In the genomic region with DNA sequence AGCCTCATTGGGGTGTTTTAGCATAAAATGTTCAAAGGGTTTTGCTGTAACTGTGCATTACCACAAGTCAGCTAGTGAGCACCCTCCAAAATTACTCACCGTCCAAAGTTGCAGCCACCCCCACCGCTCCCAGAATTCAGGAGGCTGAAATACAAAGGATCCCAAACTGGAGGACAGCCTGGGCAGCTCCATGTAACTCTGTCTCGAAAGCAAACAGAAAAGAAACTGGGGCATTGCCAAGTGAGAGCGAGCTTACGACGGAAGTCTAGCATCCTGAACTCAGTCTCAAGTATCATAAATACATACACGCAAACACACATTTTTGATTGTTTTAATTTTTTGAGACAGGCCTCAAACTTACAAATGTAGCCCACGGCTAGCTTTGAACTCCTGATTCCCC, we compare ENCODE assay signal across 17 mouse cellular contexts.
"Had no signal": no experiment of that assay in that cellular context is flagged by ENCODE, and none has a peak within 500 bp of the region (broad histone marks: within the 10 kb centered on the region; RNA-seq: fewer than 3 reads in every experiment).

No protein-coding gene starts in this region.

- H3K27me3 ChIP-seq: neural tube, embryonic 12.5 days; neural tube, embryonic 13.5 days; neural tube, embryonic 15.5 days; stomach, embryonic 15.5 days had no signal

- H3K36me3 ChIP-seq: neural tube, embryonic 12.5 days; neural tube, embryonic 13.5 days; neural tube, embryonic 15.5 days; stomach, embryonic 15.5 days had no signal

- H3K4me2 ChIP-seq: neural tube, embryonic 12.5 days; neural tube, embryonic 13.5 days; neural tube, embryonic 15.5 days; stomach, embryonic 15.5 days had no signal

- H3K9ac ChIP-seq: neural tube, embryonic 12.5 days; neural tube, embryonic 13.5 days; neural tube, embryonic 15.5 days; stomach, embryonic 15.5 days had no signal

- H3K9me3 ChIP-seq: neural tube, embryonic 12.5 days; neural tube, embryonic 13.5 days; neural tube, embryonic 15.5 days; stomach, embryonic 15.5 days had no signal

- H3K27ac ChIP-seq: neural tube, embryonic 12.5 days; neural tube, embryonic 13.5 days; neural tube, embryonic 15.5 days; stomach, embryonic 15.5 days; stomach, postnatal 0 days had no signal

- H3K4me3 ChIP-seq: neural tube, embryonic 12.5 days; neural tube, embryonic 13.5 days; neural tube, embryonic 15.5 days; stomach, embryonic 15.5 days had no signal

- DNase-seq: retina, postnatal 1 day; right cerebral cortex, adult 18-20 months; right cerebral cortex, postnatal 14 days; right cerebral cortex, postnatal 25 days; right cerebral cortex, postnatal 4 days; spleen, adult 18-20 months; thymus, adult 18-20 months; thymus, adult 2 months; thymus, postnatal 14 days; thymus, postnatal 25 days; thymus, postnatal 36 days; thymus, postnatal 4 days had no signal
